Mouse (Mus musculus): Measurements from ENCODE around the gene Ica1l. TPM values are rescaled to one million over a fixed set of nuclear protein-coding genes. Genes with fewer than 3 reads are reported as not detected.

Gene Ica1l
- 0.69 and 0.74 TPM in 2 replicates for polyA plus RNA-seq (2012; rRNA removed)

DNA sequence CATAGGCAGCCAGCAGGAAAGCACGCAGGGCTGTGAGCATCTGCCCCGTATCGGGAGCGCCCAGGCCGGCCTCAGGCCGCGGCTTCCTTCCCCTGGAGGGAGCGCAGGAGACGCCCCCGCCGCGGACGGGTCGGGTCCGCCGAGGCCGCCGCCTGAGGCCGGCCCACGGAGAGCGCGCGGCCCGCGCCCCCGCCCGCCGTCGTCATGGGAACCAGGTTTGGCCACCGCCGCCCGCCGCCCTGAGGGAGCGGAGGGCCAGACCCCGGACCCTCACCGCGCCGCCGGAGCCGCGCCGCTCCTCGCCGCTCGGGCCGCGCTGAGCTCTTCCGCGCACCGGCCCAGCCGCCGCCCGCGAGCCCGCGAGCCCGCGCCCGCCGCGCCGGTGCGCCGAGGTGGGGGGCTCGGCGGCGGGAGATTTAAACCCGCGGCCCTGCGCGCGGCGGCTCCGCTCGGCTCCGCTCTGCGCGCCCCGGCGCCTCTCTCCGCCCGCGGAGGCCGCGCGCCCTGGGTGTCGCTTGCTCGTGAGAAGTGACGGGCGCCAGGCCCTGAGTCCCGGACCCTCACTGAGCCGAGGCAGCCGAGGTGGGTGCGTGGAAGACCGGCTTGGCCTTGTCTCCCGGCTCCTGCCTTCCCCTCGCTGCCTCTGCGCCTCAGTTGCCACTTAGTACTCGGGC is at the start of gene Ica1l:
Ica1l (minus strand) TSS at position 389 of the 674 bp plus-strand sequence.

Other genes starting within 250 kb of the Ica1l start
- 20.7 and 30.2 TPM in 2 replicates for gene Fam117b, start 130.2 kb downstream of the Ica1l start, polyA plus RNA-seq (2012; rRNA removed)
- gene Carf, start 55.1 kb upstream of the Ica1l start, polyA plus RNA-seq (2012; rRNA removed): 1.8 and 2.7 TPM in 2 replicates
- 3.7 and 4.6 TPM in 2 replicates for gene Wdr12, start 55.5 kb upstream of the Ica1l start, polyA plus RNA-seq (2012; rRNA removed)
- 1.3 and 1.4 TPM in 2 replicates for gene Nbeal1, start 137.4 kb upstream of the Ica1l start, polyA plus RNA-seq (2012; rRNA removed)

Measured in ovary, adult 2 months (tissue).